Mouse (Mus musculus) cerebellum, adult 2 months (tissue): ENCODE measurements at regions not wholly inside any gene's neighbourhood (a gene's known extent, or its start where the extent isn't known, plus 50 kb on each side); places are given as distances from the start of the nearest gene placed in this dataset.

Source experiments
- DNase-seq, 2 experiments: peaks; one replicate each; pipeline ENCODE4 v3.0.0; 2021
- H3K27ac ChIP-seq: fragments of 200-500 bp; 2 replicates; pipeline ENCODE4 v1.5.1; 2012; ENCODE audit warnings: low read length, control low read depth, inconsistent platforms; ENCODE audit not compliant: insufficient read depth
- H3K27me3 ChIP-seq: fragments of 200-500 bp; 2 replicates; pipeline ENCODE4 v1.6.1; 2012; ENCODE audit warnings: inconsistent platforms, mild to moderate bottlenecking, low read length, moderate library complexity; ENCODE audit not compliant: control insufficient read depth, insufficient read depth
- H3K4me1 ChIP-seq: fragments of 200-500 bp; 2 replicates; pipeline ENCODE4 v1.6.1; 2011; ENCODE audit warnings: low read length; ENCODE audit not compliant: control insufficient read depth, insufficient read depth
- H3K4me3 ChIP-seq: fragments of 200-500 bp; replicated peaks from 2 replicates; pipeline ENCODE3; 2011; ENCODE audit warnings: mild to moderate bottlenecking, low read depth, low read length, control low read depth; ENCODE audit not compliant: insufficient read depth
- CTCF ChIP-seq: fragments of 200-500 bp; IDR thresholded peaks from 2 replicates; pipeline ENCODE4 v1.5.1; 2011; ENCODE audit warnings: low read depth, mild to moderate bottlenecking, control low read depth, low read length, moderate library complexity, borderline replicate concordance; ENCODE audit not compliant: insufficient read depth
- POLR2A ChIP-seq: fragments of 200-500 bp; IDR thresholded peaks from 2 replicates; pipeline ENCODE4 v1.6.1; 2011; ENCODE audit warnings: low read length, control low read depth, borderline replicate concordance; ENCODE audit not compliant: insufficient read depth
- WGBS: fragments of 180-500 bp; shearing (Covaris S2); methylation state at CpG from one replicate; pipeline ENCODE4 v1.1.7; 2018; 5-methylcytosine and 5-hydroxymethylcytosine counted together

GRCm38 (mm10) chr4:153207578-153208102 is 275.0 kb downstream of the Ajap1 start:
- Histone ChIP-seq H3K27ac (no peak overlapping the region), H3K27me3 (no peaks in the 10 kb centered on the region), H3K4me1 (no peaks in the 10 kb centered on the region), H3K4me3 (no peak overlapping the region)
- 38% methylated on average over 11 of the region's 11 CpGs for WGBS
- no peak for DNase-seq
- TF ChIP-seq POLR2A (no peak), CTCF (no peak)

GRCm38 (mm10) chr4:153206789-153207457 is 275.7 kb downstream of the Ajap1 start:
- TF ChIP-seq CTCF (no peak), POLR2A (no peak)
- no peaks in the 10 kb centered on the region for H3K27me3 ChIP-seq
- 71% methylated on average over 11 of the region's 11 CpGs for WGBS
- no peak overlapping the region for H3K4me3 ChIP-seq
- no peak overlapping the region for H3K27ac ChIP-seq
- no peak for DNase-seq
- H3K4me1 ChIP-seq: no peaks in the 10 kb centered on the region

GRCm38 (mm10) chr4:153204764-153205163 is 277.8 kb downstream of the Ajap1 start:
- H3K4me1 ChIP-seq: no peaks in the 10 kb centered on the region
- DNase-seq: no peak
- no peak overlapping the region for H3K27ac ChIP-seq
- H3K4me3 ChIP-seq: no peak overlapping the region
- TF ChIP-seq CTCF (no peak), POLR2A (no peak)
- 57% methylated on average over 7 of the region's 7 CpGs for WGBS
- H3K27me3 ChIP-seq: no peaks in the 10 kb centered on the region; the same call in 1 of the 2 replicates

GRCm38 (mm10) chr4:153200799-153201770 is 281.5 kb downstream of the Ajap1 start:
- Histone ChIP-seq H3K4me1 (no peaks in the 10 kb centered on the region), H3K4me3 (no peak overlapping the region), H3K27ac (no peak overlapping the region), H3K27me3 (no peaks in the 10 kb centered on the region; the same call in 1 of the 2 replicates)
- DNase-seq: no peak
- no peak for TF ChIP-seq POLR2A
- no peak for TF ChIP-seq CTCF
- WGBS: 36% methylated on average over 20 of the region's 20 CpGs

GRCm38 (mm10) chr4:153189485-153189884 is 293.1 kb downstream of the Ajap1 start:
- 14% methylated on average over 8 of the region's 8 CpGs for WGBS
- TF ChIP-seq CTCF (no peak), POLR2A (no peak)
- H3K27ac ChIP-seq: no peak overlapping the region
- no peaks in the 10 kb centered on the region for H3K27me3 ChIP-seq
- H3K4me3 ChIP-seq: no peak overlapping the region
- peaks cover 15% of the 10 kb centered on the region for H3K4me1 ChIP-seq
- no peak for DNase-seq

GRCm38 (mm10) chr4:153188504-153189031 is 294.0 kb downstream of the Ajap1 start:
- peaks cover 15% of the 10 kb centered on the region for H3K4me1 ChIP-seq
- no peak for TF ChIP-seq POLR2A
- TF ChIP-seq CTCF: no peak
- no peak for DNase-seq
- no peaks in the 10 kb centered on the region for H3K27me3 ChIP-seq
- no peak overlapping the region for H3K27ac ChIP-seq
- WGBS: 1% methylated on average over 17 of the region's 17 CpGs
- no peak overlapping the region for H3K4me3 ChIP-seq

- Histone ChIP-seq H3K4me1 (peaks cover 15% of the 10 kb centered on the region), H3K27ac (no peak overlapping the region), H3K4me3 (no peak overlapping the region), H3K27me3 (no peaks in the 10 kb centered on the region)
- WGBS: 4% methylated on average over 6 of the region's 6 CpGs
- TF ChIP-seq POLR2A: no peak
- TF ChIP-seq CTCF: no peak
- DNase-seq: no peak
Measured at GRCm38 (mm10) chr4:153187959-153188503, 294.6 kb downstream of the Ajap1 start.
